Mouse (Mus musculus): ENCODE measurements at regions not wholly inside any gene's neighbourhood (a gene's known extent, or its start where the extent isn't known, plus 50 kb on each side); places are given as distances from the start of the nearest gene placed in this dataset.
A peak's percentile ranks its signal among the peaks of the same experiment; 100 is the strongest.

DNA sequence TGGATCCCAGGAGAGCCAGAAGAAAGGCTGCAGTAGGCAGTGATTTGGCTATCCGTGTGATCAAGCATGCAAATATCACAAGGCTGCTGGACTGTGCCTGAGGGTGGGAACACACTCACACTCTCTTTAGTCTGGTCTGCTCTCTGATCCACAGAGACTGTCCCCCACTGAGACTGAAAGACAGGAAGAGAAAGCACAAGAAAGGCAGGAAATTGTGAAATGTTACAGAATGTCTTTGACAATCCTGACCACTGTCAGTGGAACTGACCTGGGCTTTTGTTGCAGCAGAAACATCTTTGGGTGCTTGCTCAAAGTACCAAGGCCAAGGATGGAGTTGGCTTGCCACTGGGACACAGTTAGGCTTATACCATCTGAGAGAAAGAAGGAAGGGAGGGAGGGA is 52.3 kb upstream of the Gpd2 start:
- no peak for DNase-seq (ENCODE audit: low spot score)

DNA sequence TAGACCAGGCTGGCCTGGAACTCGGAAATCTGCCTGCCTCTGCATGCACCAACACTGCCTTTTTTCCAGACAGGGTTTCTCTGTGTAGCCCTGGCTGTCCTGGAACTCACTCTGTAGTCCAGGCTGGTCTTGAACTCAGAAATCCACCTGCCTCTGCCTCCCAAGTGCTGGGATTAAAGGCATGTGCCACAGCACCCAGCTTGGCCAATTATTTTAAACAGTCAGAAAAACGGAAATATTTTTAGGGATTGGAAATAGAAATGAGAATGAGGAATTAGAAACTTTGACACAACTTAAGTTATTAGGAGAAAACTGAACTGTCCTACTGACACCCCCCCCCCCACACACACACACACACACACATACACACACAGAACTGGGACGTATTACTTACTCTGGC is 54.3 kb upstream of the Gpd2 start:
- DNase-seq (ENCODE audit: low spot score): peak; percentile 2

DNA sequence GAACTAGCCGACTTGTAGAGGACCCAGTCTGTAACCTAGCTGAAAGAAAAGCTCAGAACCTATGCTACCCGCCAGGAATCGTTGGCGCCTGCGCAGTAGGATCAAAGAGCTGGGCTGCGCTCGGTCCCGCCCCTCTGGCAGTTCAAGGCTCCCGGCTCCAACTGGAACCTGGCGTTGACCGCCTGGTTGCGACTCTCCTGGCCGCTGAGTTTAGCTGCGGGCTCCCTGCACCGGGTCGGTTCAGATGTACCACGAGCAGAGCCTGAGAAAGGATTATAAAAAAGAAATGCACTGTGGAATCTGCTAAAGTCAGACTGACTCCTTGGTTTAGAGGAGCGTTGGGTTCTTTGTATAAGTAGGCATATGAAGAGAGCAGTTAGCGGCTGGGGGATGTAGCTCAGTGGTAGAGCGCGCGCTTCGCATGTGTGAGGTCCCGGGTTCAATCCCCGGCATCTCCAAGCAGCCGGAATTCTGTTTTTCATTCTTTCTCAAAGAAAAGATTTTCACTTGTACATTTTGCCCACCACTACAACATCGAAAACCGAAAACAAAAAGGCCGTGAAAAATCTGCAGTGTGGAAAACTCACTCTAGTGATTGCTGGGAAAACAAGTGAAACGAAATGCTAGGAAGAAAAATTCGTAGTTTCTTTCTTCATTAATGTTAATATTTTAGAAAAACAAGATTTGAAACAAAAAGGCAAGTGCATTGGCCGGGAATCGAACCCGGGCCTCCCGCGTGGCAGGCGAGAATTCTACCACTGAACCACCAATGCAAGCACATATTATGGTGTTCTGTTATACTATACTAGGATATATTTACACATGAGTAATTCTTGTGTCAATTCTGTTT is 55.5 kb upstream of the Gpd2 start:
- DNase-seq (ENCODE audit: low spot score): peak; percentile 91

DNA sequence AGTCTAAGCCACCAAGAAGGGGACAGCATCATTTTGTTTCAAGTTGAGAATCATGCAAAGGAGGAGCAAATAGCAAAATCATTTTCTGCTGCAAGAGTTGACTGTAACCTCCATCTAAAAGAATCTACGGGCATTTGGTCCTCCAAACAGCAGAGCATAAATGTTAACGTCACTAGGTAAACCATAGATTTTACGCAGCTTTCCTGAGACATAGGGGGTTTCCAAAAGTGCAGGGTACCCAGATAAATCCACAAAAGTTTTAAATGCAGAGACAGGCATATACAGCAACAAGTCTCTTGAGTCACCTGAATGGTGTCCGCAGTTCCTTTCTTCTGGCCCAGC is 56.1 kb upstream of the Gpd2 start:
- DNase-seq (ENCODE audit: low spot score): no peak

DNA sequence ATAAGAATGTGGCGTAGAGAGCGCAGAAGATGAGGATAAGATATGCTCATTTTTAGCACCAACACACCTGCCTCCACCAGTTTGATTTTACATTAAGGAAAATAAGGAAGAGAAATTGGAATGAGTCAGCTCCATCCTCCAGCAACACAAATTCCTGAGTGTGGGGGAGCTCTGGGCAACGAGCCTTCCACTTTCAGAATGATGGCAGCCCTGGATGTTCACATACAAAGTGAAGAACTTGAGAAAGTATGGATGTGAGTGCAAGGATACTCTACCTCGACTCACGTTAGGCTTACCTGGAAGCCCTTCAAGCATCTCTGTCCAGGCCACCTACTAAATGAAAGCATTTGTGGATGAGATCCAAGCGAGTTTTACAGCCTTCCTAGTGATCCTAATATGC is 54.3 kb upstream of the Nr4a2 start:
- DNase-seq (ENCODE audit: low spot score): no peak

DNA sequence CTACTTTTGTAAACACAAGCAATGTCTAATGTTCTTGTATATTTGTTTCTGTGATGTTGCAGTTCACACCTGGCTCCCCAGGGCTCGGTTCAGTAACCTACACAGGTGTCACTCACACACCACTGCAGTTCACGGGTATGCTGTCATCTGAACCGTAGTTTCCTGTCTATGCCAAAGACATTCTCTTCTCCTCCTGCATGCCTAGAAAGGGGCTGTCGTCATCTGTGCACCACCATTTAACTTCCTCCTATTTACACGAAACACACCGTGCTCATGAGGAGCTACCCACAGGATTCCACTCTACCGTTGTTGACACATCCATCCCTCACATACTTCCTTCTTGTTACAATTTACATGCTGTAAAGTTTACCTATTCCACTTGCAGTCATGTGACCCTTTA is 52.7 kb upstream of the Nr4a2 start:
- peak; percentile 1 for DNase-seq (ENCODE audit: low spot score)

DNA sequence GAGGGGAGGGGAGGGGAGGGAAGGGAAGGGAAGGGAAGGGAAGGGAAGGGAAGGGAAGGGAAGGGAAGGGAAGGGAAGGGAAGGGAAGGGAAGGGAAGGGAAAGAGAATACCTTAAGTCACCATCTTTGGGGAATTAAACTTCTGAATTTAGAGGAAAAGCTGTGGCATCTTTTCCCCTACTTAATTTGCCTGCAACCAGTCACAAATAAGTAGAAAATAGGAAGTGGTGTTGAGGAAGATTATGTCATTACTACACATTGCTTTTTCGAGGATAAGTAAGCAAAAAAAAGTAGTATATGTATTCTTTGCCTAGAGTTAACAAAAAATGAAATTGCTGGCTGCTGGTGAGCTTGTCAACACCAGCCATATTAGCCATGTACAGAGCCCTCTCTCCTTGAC is 51.4 kb upstream of the Nr4a2 start:
- no peak for DNase-seq (ENCODE audit: low spot score)
